Mouse (Mus musculus): ENCODE data around the gene Slain2. TPM values are rescaled to one million over a fixed set of nuclear protein-coding genes. Genes with fewer than 3 reads are reported as not detected.
"Not testable (repeated sequence)": the region's sequence is repeated elsewhere in the genome, so short reads cannot be mapped to it uniquely, and the experiment has no call there.

The Slain2 gene
- polyA plus RNA-seq, 1 experiment from 2014 or later: 26.7 TPM

- no peak overlapping the region for H3K27ac ChIP-seq (replicated peaks; ENCODE audit: low read depth, low read length)
- no peaks in the 10 kb centered on the region for H3K4me1 ChIP-seq (ENCODE audit: control insufficient read depth, insufficient read depth, low read length)
- no peak for ATAC-seq (replicated peaks; ENCODE audit: insufficient number of reproducible peaks, low FRiP score, low TSS enrichment, low read depth)
- DNase-seq (ENCODE audit: low spot score): no peak
- H3K36me3 ChIP-seq (replicated peaks; ENCODE audit: control insufficient read depth, insufficient read depth, low read depth, low read length): no peaks in the 10 kb centered on the region
- H3K9me3 ChIP-seq (replicated peaks; ENCODE audit: control insufficient read depth, low read length): no peaks in the 10 kb centered on the region
- H3K4me2 ChIP-seq (ENCODE audit: low read depth, low read length): no peak overlapping the region
- no peaks in the 10 kb centered on the region for H3K27me3 ChIP-seq (ENCODE audit: control insufficient read depth, insufficient read depth, low read length)
- 96% methylated on average over 1 of the region's 1 CpGs for WGBS
- H3K4me3 ChIP-seq (ENCODE audit: low read depth, low read length): no peak overlapping the region
- H3K9ac ChIP-seq (replicated peaks; ENCODE audit: low read length): no peak overlapping the region
These were observed 78.4 kb downstream of the Slain2 start for GRCm38 (mm10) chr5:72992474-72992873.

GRCm38 (mm10) chr5:72994424-72994823 lies 80.3 kb downstream of the Slain2 start:
- no peaks in the 10 kb centered on the region for H3K36me3 ChIP-seq (replicated peaks; ENCODE audit: control insufficient read depth, insufficient read depth, low read depth, low read length)
- no peaks in the 10 kb centered on the region for H3K4me1 ChIP-seq (ENCODE audit: control insufficient read depth, insufficient read depth, low read length)
- H3K4me3 ChIP-seq (ENCODE audit: low read depth, low read length): no peak overlapping the region
- H3K9ac ChIP-seq (replicated peaks; ENCODE audit: low read length): no peak overlapping the region
- no peak overlapping the region for H3K4me2 ChIP-seq (ENCODE audit: low read depth, low read length)
- no peaks in the 10 kb centered on the region for H3K9me3 ChIP-seq (replicated peaks; ENCODE audit: control insufficient read depth, low read length)
- H3K27ac ChIP-seq (replicated peaks; ENCODE audit: low read depth, low read length): no peak overlapping the region
- DNase-seq (ENCODE audit: low spot score) (no peak), ATAC-seq (replicated peaks; ENCODE audit: insufficient number of reproducible peaks, low FRiP score, low TSS enrichment, low read depth) (no peak)
- H3K27me3 ChIP-seq (ENCODE audit: control insufficient read depth, insufficient read depth, low read length): no peaks in the 10 kb centered on the region
- WGBS: 50% methylated on average over 8 of the region's 8 CpGs

- DNase-seq (ENCODE audit: low spot score): no peak
- no peaks in the 10 kb centered on the region for H3K27me3 ChIP-seq (ENCODE audit: control insufficient read depth, insufficient read depth, low read length)
- no peak overlapping the region for H3K27ac ChIP-seq (replicated peaks; ENCODE audit: low read depth, low read length)
- H3K4me1 ChIP-seq (ENCODE audit: control insufficient read depth, insufficient read depth, low read length): no peaks in the 10 kb centered on the region
- H3K9me3 ChIP-seq (replicated peaks; ENCODE audit: control insufficient read depth, low read length): no peaks in the 10 kb centered on the region
- H3K36me3 ChIP-seq (replicated peaks; ENCODE audit: control insufficient read depth, insufficient read depth, low read depth, low read length): no peaks in the 10 kb centered on the region
- no peak overlapping the region for H3K4me3 ChIP-seq (ENCODE audit: low read depth, low read length)
- H3K9ac ChIP-seq (replicated peaks; ENCODE audit: low read length): no peak overlapping the region
- WGBS: 64% methylated on average over 2 of the region's 2 CpGs
- no peak for ATAC-seq (replicated peaks; ENCODE audit: insufficient number of reproducible peaks, low FRiP score, low TSS enrichment, low read depth)
- H3K4me2 ChIP-seq (ENCODE audit: low read depth, low read length): no peak overlapping the region
These were observed 80.8 kb downstream of the Slain2 start for GRCm38 (mm10) chr5:72994928-72995327.

- H3K36me3 ChIP-seq (replicated peaks; ENCODE audit: control insufficient read depth, insufficient read depth, low read depth, low read length): no peaks in the 10 kb centered on the region
- no peaks in the 10 kb centered on the region for H3K27me3 ChIP-seq (ENCODE audit: control insufficient read depth, insufficient read depth, low read length)
- H3K9ac ChIP-seq (replicated peaks; ENCODE audit: low read length): no peak overlapping the region
- no peaks in the 10 kb centered on the region for H3K9me3 ChIP-seq (replicated peaks; ENCODE audit: control insufficient read depth, low read length)
- DNase-seq (ENCODE audit: low spot score): peak; percentile 30
- WGBS: 24% methylated on average over 10 of the region's 10 CpGs
- H3K4me3 ChIP-seq (ENCODE audit: low read depth, low read length): no peak overlapping the region
- no peaks in the 10 kb centered on the region for H3K4me1 ChIP-seq (ENCODE audit: control insufficient read depth, insufficient read depth, low read length)
- no peak for ATAC-seq (replicated peaks; ENCODE audit: insufficient number of reproducible peaks, low FRiP score, low TSS enrichment, low read depth)
- no peak overlapping the region for H3K27ac ChIP-seq (replicated peaks; ENCODE audit: low read depth, low read length)
- H3K4me2 ChIP-seq (ENCODE audit: low read depth, low read length): no peak overlapping the region
These were observed 81.3 kb downstream of the Slain2 start for GRCm38 (mm10) chr5:72995379-72995778.

GRCm38 (mm10) chr5:72998546-72998945 lies 84.4 kb downstream of the Slain2 start:
- not testable (repeated sequence) for H3K4me3 ChIP-seq (ENCODE audit: low read depth, low read length); H3K9ac ChIP-seq (replicated peaks; ENCODE audit: low read length); H3K4me2 ChIP-seq (ENCODE audit: low read depth, low read length); ATAC-seq (replicated peaks; ENCODE audit: insufficient number of reproducible peaks, low FRiP score, low TSS enrichment, low read depth); H3K9me3 ChIP-seq (replicated peaks; ENCODE audit: control insufficient read depth, low read length); DNase-seq (ENCODE audit: low spot score); H3K27me3 ChIP-seq (ENCODE audit: control insufficient read depth, insufficient read depth, low read length); H3K4me1 ChIP-seq (ENCODE audit: control insufficient read depth, insufficient read depth, low read length); H3K36me3 ChIP-seq (replicated peaks; ENCODE audit: control insufficient read depth, insufficient read depth, low read depth, low read length); H3K27ac ChIP-seq (replicated peaks; ENCODE audit: low read depth, low read length)
- WGBS: 59% methylated on average over 1 of the region's 1 CpGs

- Histone ChIP-seq H3K4me3 (ENCODE audit: low read depth, low read length) (no peak overlapping the region), H3K4me2 (ENCODE audit: low read depth, low read length) (no peak overlapping the region), H3K9ac (replicated peaks; ENCODE audit: low read length) (no peak overlapping the region), H3K36me3 (replicated peaks; ENCODE audit: control insufficient read depth, insufficient read depth, low read depth, low read length) (no peaks in the 10 kb centered on the region), H3K27ac (replicated peaks; ENCODE audit: low read depth, low read length) (no peak overlapping the region), H3K9me3 (replicated peaks; ENCODE audit: control insufficient read depth, low read length) (no peaks in the 10 kb centered on the region), H3K27me3 (ENCODE audit: control insufficient read depth, insufficient read depth, low read length) (peaks cover 16% of the 10 kb centered on the region), H3K4me1 (ENCODE audit: control insufficient read depth, insufficient read depth, low read length) (no peaks in the 10 kb centered on the region)
- ATAC-seq (replicated peaks; ENCODE audit: insufficient number of reproducible peaks, low FRiP score, low TSS enrichment, low read depth) (no peak), DNase-seq (ENCODE audit: low spot score) (no peak)
- 84% methylated on average over 5 of the region's 5 CpGs for WGBS
These were observed 89.9 kb downstream of the Slain2 start for GRCm38 (mm10) chr5:73004046-73004445.

GRCm38 (mm10) chr5:73006784-73007581 lies 92.9 kb downstream of the Slain2 start, which contains the start of gene Slc10a4:
Gene Slc10a4 (plus strand): TSS chr5:73006883.
- Histone ChIP-seq H3K4me2 (ENCODE audit: low read depth, low read length) (peak within 1 kb of the TSS; percentile 70), H3K4me1 (ENCODE audit: control insufficient read depth, insufficient read depth, low read length) (no peaks in the 10 kb centered on the region), H3K9me3 (replicated peaks; ENCODE audit: control insufficient read depth, low read length) (no peaks in the 10 kb centered on the region), H3K36me3 (replicated peaks; ENCODE audit: control insufficient read depth, insufficient read depth, low read depth, low read length) (no peaks in the 10 kb centered on the region), H3K27ac (replicated peaks; ENCODE audit: low read depth, low read length) (no peak within 1 kb of the TSS), H3K9ac (replicated peaks; ENCODE audit: low read length) (peak within 1 kb of the TSS; percentile 9; the same call in 1 of the 2 replicates), H3K4me3 (ENCODE audit: low read depth, low read length) (peak within 1 kb of the TSS; percentile 32), H3K27me3 (ENCODE audit: control insufficient read depth, insufficient read depth, low read length) (peaks cover 16% of the 10 kb centered on the region)
- ATAC-seq (replicated peaks; ENCODE audit: insufficient number of reproducible peaks, low FRiP score, low TSS enrichment, low read depth): peak; percentile 87
- WGBS: 9% methylated on average over 65 of the region's 65 CpGs
- peak; percentile 38 for DNase-seq (ENCODE audit: low spot score)

- Histone ChIP-seq H3K4me1 (ENCODE audit: control insufficient read depth, insufficient read depth, low read length) (no peaks in the 10 kb centered on the region), H3K9ac (replicated peaks; ENCODE audit: low read length) (no peak overlapping the region), H3K27me3 (ENCODE audit: control insufficient read depth, insufficient read depth, low read length) (peaks cover 16% of the 10 kb centered on the region), H3K27ac (replicated peaks; ENCODE audit: low read depth, low read length) (no peak overlapping the region), H3K9me3 (replicated peaks; ENCODE audit: control insufficient read depth, low read length) (no peaks in the 10 kb centered on the region), H3K4me2 (ENCODE audit: low read depth, low read length) (no peak overlapping the region; the same call in 1 of the 2 replicates), H3K36me3 (replicated peaks; ENCODE audit: control insufficient read depth, insufficient read depth, low read depth, low read length) (no peaks in the 10 kb centered on the region), H3K4me3 (ENCODE audit: low read depth, low read length) (no peak overlapping the region)
- no peak; the same call in 1 of the 2 replicates for ATAC-seq (replicated peaks; ENCODE audit: insufficient number of reproducible peaks, low FRiP score, low TSS enrichment, low read depth)
- 39% methylated on average over 5 of the region's 5 CpGs for WGBS
- DNase-seq (ENCODE audit: low spot score): no peak
These were observed 93.5 kb downstream of the Slain2 start for GRCm38 (mm10) chr5:73007582-73007959.

Data from embryonic facial prominence, embryonic 11.5 days (tissue).